Mouse (Mus musculus): ENCODE measurements at regions not wholly inside any gene's neighbourhood (a gene's known extent, or its start where the extent isn't known, plus 50 kb on each side); places are given as distances from the start of the nearest gene placed in this dataset.

DNA sequence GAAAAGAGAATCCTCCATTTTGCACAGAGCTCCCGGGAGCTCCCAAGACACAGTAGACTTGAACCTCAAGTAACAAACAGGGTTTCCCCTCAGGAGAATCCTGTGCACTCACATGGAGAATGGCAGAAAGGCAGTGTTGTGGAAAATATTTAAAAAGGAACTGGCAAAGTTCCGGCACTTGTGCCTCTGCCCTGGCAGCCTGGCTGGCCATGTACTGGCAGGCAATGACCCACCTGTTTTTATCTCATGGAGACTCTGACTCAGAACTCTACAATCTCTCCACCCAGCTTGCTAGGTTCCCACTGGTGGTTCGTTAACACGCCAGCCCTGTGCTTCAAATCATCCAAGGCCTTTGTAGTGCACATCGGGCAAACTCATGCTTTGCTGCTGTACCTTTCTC lies 362.3 kb upstream of the Jmjd1c start:
- TF ChIP-seq CTCF (IDR thresholded peaks at IDR 0.05; ENCODE audit: control insufficient read depth, insufficient read depth, low read length) (no peak), POLR2A (IDR thresholded peaks at IDR 0.05; ENCODE audit: borderline replicate concordance, control insufficient read depth, low read depth, low read length) (no peak)

Measured in bone marrow, adult 2 months (tissue).